Mouse (Mus musculus): ENCODE results near the gene Sh3pxd2b.

Sh3pxd2b gene

DNA sequence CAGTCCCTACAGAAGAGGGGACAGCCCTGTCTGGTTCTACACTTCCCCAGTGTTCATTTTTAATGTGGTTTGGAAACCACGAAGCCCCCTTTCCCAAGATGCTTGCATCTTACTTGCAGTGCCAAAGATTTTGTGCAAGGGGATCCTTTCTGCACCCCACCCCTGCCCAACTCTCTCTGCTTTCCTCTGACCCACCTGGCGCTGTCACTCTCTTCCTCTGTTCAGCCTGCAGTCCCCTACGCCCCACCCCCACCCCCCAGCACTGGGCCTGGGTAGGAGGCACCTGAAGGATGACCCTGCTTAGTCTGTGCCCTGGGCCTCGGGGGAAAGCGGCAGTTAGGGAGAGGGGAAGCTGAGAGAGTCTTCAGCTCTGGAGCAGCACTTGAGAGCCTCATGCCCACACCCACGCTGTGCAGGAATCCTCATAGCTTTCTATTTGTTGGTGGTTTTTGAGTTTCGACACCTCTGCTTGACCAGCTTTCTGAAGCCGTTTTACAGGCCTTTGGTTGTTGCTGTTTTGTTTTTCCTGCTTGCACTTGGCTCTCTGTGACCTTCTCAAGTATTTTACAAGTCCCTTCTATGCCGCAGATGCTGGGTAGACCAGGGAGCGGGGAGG is 77.5 kb downstream of the Sh3pxd2b start:
- no peak for DNase-seq (ENCODE audit: low read depth, low spot score)

DNA sequence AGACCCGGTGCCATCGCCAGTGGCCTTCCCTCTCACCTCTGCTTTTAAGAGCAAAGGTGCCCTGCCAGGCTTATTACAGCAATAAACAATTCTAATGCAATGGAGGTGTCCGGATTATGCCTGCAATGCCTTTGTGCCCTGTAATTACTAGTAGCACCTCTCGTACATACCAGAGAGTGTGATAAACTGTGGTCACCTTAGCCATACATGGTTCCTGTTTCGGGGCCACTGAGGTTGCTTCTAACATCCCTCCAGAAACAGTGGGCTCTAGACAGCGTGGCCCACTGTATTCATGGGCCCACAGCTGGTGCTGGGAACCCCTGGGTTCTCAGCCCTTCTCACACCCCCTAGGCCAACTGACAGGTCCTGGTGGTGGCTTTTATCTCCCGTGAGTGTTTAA is 79.9 kb downstream of the Sh3pxd2b start:
- no peak for DNase-seq (ENCODE audit: low read depth, low spot score)

GRCm38 (mm10) chr11:32435410-32436060 is 87.9 kb downstream of the Sh3pxd2b start:
- DNase-seq (ENCODE audit: low read depth, low spot score), result peak; percentile 97

DNA sequence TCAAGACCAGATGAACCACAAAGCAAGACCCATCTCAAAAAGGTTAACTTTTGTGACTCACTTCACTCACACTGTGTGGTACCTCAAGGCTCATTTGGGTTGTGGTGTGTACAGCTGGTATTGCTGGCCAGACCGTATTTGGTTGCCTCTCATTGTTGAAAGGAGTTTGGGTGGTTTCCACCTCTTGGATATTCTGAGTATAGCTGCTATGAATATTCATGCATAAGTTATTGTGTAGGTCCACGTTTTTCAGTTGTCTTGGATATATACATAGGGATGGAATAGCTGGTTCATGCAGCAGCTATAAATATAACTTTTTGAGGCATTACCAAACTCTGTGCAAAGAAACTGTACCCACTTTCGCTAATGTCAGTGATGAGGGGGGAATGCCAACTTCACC is 95.0 kb downstream of the Sh3pxd2b start:
- no peak for DNase-seq (ENCODE audit: low read depth, low spot score)

GRCm38 (mm10) chr11:32444266-32444665 is 96.6 kb downstream of the Sh3pxd2b start:
- no peak for DNase-seq (ENCODE audit: low read depth, low spot score)

DNA sequence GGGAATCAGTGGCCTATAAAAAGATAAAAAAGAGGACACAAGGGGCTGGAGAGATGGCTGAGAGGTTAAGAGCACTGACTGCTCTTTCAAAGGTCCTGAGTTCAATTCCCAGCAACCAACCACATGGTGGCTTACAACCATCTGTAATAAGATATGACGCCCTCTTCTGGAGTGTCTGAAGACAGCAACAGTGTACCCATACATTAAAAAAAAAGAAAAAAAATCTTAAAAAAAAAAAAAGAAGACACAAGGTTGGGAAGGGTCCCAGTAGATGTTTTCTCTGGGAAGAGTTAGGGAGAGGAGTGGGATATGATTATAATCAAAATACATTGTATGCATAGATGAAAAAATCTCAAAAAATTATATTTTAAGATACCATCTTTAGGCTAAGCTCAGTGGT is 97.5 kb downstream of the Sh3pxd2b start:
- no peak for DNase-seq (ENCODE audit: low read depth, low spot score)

GRCm38 (mm10) chr11:32445637-32446226 is 98.1 kb downstream of the Sh3pxd2b start:
- no peak for DNase-seq (ENCODE audit: low read depth, low spot score)

- peak; percentile 74 for DNase-seq (ENCODE audit: low read depth, low spot score)
Measured at GRCm38 (mm10) chr11:32450216-32450615, 102.6 kb downstream of the Sh3pxd2b start.

- peak; percentile 32 for DNase-seq (ENCODE audit: low read depth, low spot score)
Measured at GRCm38 (mm10) chr11:32451306-32451705, 103.7 kb downstream of the Sh3pxd2b start.

DNA sequence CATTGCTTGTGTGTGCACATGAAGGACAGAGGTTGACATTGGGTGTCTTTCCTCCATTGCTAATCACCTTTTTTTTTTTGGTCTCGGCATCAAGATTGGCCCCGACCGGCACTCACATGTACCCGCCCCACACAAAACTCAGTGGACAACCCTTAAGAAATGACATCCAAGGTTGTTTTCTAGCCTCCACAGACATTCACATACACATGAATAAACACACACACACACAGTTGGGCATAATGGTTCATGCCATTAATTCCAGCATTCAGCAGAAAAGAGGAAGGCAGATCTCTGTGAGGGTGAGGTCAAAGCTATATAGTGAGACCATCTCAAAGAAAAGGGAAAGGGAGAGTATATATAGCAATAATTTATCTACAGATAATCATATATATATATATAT is 105.1 kb downstream of the Sh3pxd2b start:
- no peak for DNase-seq (ENCODE audit: low read depth, low spot score)

DNA sequence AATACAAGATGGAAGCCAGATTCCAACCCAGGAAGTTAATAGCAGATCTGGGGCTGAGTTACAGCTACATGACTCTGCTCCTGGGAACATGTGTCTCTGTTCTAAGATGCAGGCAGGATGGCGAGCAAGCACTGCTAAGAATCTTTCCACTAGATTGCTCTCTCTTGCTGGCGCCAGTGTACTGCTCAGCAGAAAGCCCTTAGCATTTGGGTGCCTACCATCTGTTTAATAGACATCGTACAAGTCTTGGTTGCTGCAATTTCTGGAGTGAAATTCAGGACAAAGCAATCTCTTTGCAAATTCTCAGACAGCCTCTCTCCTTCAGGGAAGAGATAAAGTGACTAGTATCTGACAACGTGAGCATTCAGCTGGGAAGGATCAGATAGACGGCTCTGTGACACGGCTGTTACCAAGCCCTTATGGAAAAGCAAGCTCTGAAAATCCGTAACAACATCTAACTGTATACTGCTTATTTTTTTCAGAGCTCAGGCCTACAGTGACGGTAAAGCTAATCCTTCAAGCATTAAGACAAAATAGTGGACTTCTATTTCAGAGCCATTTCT is 105.8 kb downstream of the Sh3pxd2b start:
- no peak for DNase-seq (ENCODE audit: low read depth, low spot score)

GRCm38 (mm10) chr11:32454231-32454799 is 106.7 kb downstream of the Sh3pxd2b start:
- peak; percentile 63 for DNase-seq (ENCODE audit: low read depth, low spot score)

- peak; percentile 89 for DNase-seq (ENCODE audit: low read depth, low spot score)
Measured at GRCm38 (mm10) chr11:32454800-32455506, 107.3 kb downstream of the Sh3pxd2b start, which contains the start of gene Ubtd2. TSS of gene Ubtd2 (plus strand) at chr11:32455370.

- peak; percentile 63 for DNase-seq (ENCODE audit: low read depth, low spot score)
Measured at GRCm38 (mm10) chr11:32455507-32456141, 108.0 kb downstream of the Sh3pxd2b start.

DNA sequence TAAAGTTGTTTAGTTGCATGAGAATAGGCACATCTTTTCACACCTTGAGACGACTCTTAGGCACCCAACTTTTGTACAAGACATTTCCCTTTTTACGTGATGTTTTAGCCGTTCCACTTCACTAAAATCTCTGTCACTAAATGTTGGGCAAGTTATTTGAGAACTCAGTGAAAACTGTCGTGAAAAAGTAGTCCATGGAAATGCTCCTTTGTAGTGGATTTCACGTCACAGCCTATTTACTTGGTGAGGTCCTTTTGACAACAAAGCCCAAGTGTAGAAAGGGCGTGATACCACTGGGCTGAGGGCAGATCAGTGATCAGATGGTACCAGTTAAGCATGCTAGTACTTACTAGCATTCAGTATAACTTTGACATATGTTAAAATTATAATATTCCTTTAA is 108.7 kb downstream of the Sh3pxd2b start:
- peak; percentile 37 for DNase-seq (ENCODE audit: low read depth, low spot score)

DNA sequence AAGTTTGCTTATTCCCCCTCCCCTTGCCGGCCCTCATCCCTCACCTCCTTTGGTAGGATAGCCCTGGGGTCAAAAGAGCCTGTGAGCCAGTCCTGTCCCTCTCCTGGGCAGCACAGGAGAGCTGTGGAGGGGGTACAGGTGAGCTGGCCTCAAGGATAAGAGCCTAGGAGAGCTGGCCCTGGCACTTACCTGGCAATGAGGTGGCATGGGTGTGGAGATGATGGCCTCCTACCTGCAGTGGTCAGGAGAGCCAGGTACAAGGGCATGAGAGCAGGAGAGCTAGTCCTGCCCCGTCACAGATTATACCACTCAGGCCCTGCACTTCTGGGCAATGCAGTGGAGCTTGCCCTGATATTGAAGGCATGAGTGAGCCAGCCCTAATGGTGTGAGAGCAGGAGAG is 116.7 kb downstream of the Sh3pxd2b start:
- DNase-seq (ENCODE audit: low read depth, low spot score), result no peak

- DNase-seq (ENCODE audit: low read depth, low spot score), result no peak
Measured at GRCm38 (mm10) chr11:32471925-32472324, 124.3 kb downstream of the Sh3pxd2b start.

GRCm38 (mm10) chr11:32474725-32475124 is 127.1 kb downstream of the Sh3pxd2b start:
- no peak for DNase-seq (ENCODE audit: low read depth, low spot score)

- no peak for DNase-seq (ENCODE audit: low read depth, low spot score)
Measured at GRCm38 (mm10) chr11:32475487-32476236, 128.0 kb downstream of the Sh3pxd2b start.

Measured in 3T3-L1 (cell line).